Mouse (Mus musculus) forebrain, embryonic 15.5 days (tissue): ENCODE data around the gene Lims1. TPM values are rescaled to one million over a fixed set of nuclear protein-coding genes. Genes with fewer than 3 reads are reported as not detected.

Experiments used
- polyA plus RNA-seq: library from polyadenylated mRNA; unstranded; fragments of >200 nt; fragmentation: Nextera tagmentation; extraction: Ambion mirVana; gene quantifications from 2 replicates; pipeline ENCODE4 v1.2.1, GENCODE M21; 2015

The Lims1 gene
- polyA plus RNA-seq, 1 experiment from 2014 or later, result 70.1 TPM

Other genes starting within 250 kb of the Lims1 start
- not detected in 2 replicates for gene AW822073, start 98.5 kb upstream of the Lims1 start, polyA plus RNA-seq
- gene Duxf3, start 90.8 kb upstream of the Lims1 start, polyA plus RNA-seq, result not detected in 2 replicates
- not detected in 2 replicates for gene Gm4981, start 86.8 kb upstream of the Lims1 start, polyA plus RNA-seq
- gene Gcc2, start 68.0 kb upstream of the Lims1 start, polyA plus RNA-seq, result 84.1 and 86.0 TPM in 2 replicates
- gene Ranbp2, start 123.5 kb downstream of the Lims1 start, polyA plus RNA-seq, result 19.7 and 21.5 TPM in 2 replicates
- 11.3 and 12.1 TPM in 2 replicates for gene Ccdc138, start 174.5 kb downstream of the Lims1 start, polyA plus RNA-seq